Mouse (Mus musculus) right cerebral cortex, postnatal 10 days (tissue): ENCODE data around the gene Pth1r.
"Not testable (repeated sequence)": the region's sequence is repeated elsewhere in the genome, so short reads cannot be mapped to it uniquely, and the experiment has no call there.

Experiments used
- DNase-seq, 2 experiments: peaks; one replicate each; pipeline ENCODE4 v3.0.0; 2021; ENCODE audit warnings: low spot score in 2 of 2

Pth1r gene

GRCm38 (mm10) chr9:110683574-110684099 is 63.3 kb downstream of the Pth1r start:
- no peak for DNase-seq

- not testable (repeated sequence) for DNase-seq
These were observed 64.2 kb downstream of the Pth1r start for GRCm38 (mm10) chr9:110682697-110683096.

- no peak for DNase-seq
These were observed 64.7 kb downstream of the Pth1r start for GRCm38 (mm10) chr9:110682255-110682654.

GRCm38 (mm10) chr9:110681817-110682216 is 65.1 kb downstream of the Pth1r start:
- peak; percentile 60 to 77 for DNase-seq

- DNase-seq = no peak
These were observed 66.0 kb downstream of the Pth1r start for GRCm38 (mm10) chr9:110680736-110681507.

GRCm38 (mm10) chr9:110678886-110679285 is 68.1 kb downstream of the Pth1r start:
- no peak for DNase-seq

- no peak for DNase-seq
These were observed 70.4 kb downstream of the Pth1r start for GRCm38 (mm10) chr9:110676492-110676911.

GRCm38 (mm10) chr9:110673107-110673752 is 73.7 kb downstream of the Pth1r start:
- peak in 1 of 2 experiments; percentile 22 for DNase-seq

- DNase-seq = peak in 1 of 2 experiments; percentile 40
These were observed 74.4 kb downstream of the Pth1r start for GRCm38 (mm10) chr9:110672462-110673106.
